Mouse (Mus musculus): ENCODE results near the gene Aldh9a1. TPM values are rescaled to one million over a fixed set of nuclear protein-coding genes. Genes with fewer than 3 reads are reported as not detected.

Gene Aldh9a1
- polyA plus RNA-seq, 1 experiment, result 17.6 TPM

DNA sequence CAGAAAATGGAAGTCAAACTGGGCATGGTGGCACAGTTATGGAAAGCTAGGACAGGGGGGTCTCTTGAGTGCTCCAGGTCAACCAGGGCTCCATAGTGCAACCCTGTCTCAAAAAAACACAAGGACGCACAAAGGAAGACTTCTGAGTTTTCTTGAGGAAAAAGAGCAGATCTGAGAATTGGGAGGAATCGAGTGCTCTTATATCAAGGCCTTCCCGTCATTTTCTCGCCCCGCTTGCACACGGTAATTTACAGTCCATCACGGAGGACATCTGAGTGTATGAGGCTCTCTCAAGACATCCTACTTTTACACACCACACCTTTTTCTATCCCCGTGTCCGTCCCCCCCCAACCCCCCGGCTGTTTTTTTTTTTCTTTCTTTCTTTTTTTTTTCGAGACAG, 42.1 kb upstream of the Aldh9a1 start:
- Histone ChIP-seq H3K4me3 (peak overlapping the region; percentile 92), H3K27me3 (ENCODE audit: control insufficient read depth, insufficient read depth, insufficient read length) (no peaks in the 10 kb centered on the region), H3K36me3 (ENCODE audit: control insufficient read depth, insufficient read depth) (no peaks in the 10 kb centered on the region), H3K79me2 (ENCODE audit: control insufficient read depth, insufficient read depth) (peaks cover 21% of the 10 kb centered on the region), H3ac (ENCODE audit: control insufficient read depth, insufficient read length) (peak overlapping the region; percentile 84), H3K4me2 (ENCODE audit: low read depth) (peak overlapping the region; percentile 72)
- peak; percentile 17 for TF ChIP-seq POLR2A (IDR thresholded peaks at IDR 0.05; ENCODE audit: insufficient read length, low read depth)
- TF ChIP-seq TCF3 (IDR thresholded peaks at IDR 0.05; ENCODE audit: insufficient read length, low read depth), result no peak
- TF ChIP-seq MAX (IDR thresholded peaks at IDR 0.05; ENCODE audit: low read depth), result no peak

DNA sequence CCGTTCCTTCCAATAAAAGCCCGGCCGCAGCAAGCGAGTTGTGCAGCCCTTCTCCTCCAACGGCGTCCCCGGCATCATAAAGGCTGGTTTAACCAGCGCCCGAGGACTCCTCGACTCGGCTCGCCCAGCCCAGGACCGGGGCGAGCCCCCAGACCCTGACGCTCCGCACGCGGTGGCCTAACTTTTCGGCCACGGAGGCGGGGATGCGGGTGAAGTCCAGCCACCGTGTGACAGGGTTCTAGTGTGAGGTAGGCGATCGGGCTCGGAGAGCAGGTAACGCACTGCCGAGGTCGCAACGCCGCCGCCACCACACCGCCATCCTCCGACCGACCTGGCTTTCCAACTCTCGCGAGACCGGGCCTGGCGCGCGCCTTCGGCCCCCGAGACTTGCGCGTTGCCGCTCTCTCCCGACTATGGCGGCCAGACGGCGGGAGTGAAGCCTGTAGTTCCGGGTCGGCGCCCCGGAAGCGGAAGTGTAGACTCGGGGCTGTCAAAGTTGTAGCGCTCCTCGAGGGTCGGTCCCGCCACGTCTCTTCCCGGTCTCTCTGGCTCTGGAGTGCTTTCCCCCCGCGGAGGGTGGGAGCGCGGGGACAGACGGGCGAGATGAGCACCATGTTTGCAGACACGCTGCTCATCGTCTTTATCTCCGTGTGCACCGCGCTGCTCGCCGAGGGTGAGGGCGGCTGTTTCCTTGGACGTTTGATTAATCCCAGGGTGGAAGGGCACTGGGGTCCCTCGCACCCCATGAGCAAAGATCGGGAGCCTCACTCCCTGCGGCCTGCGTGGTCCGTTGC, 41.3 kb upstream of the Aldh9a1 start, which contains the start of gene Tmco1:
Gene Tmco1, plus strand, starts transcription at position 118 of the 794 bp plus-strand sequence.
- TF ChIP-seq SRF (IDR thresholded peaks at IDR 0.05; ENCODE audit: control insufficient read depth, insufficient read length, low read depth) (peak; percentile 18), USF1 (IDR thresholded peaks at IDR 0.05; ENCODE audit: low read depth) (no peak), POLR2A (IDR thresholded peaks at IDR 0.05; ENCODE audit: insufficient read length, low read depth) (peak; percentile 99), CEBPB (IDR thresholded peaks at IDR 0.05; ENCODE audit: insufficient read depth, poor library complexity, severe bottlenecking) (no peak), MYOG (IDR thresholded peaks at IDR 0.05; ENCODE audit: control insufficient read depth in 1 of 3, insufficient read depth in 1 of 3, insufficient read length in 2 of 3, low read depth in 2 of 3) (peak in 1 of 3 experiments; percentile 9), TCF3 (IDR thresholded peaks at IDR 0.05; ENCODE audit: insufficient read length, low read depth) (no peak), REST (IDR thresholded peaks at IDR 0.05; ENCODE audit: insufficient read depth, insufficient read length) (peak; percentile 63), TCF12 (IDR thresholded peaks at IDR 0.05; ENCODE audit: insufficient read depth, poor library complexity, severe bottlenecking) (no peak), MAX (IDR thresholded peaks at IDR 0.05; ENCODE audit: low read depth) (no peak), POLR2AphosphoS2 (IDR thresholded peaks at IDR 0.05; ENCODE audit: insufficient read length, low read depth) (peak; percentile 99), MYOD1 (IDR thresholded peaks at IDR 0.05; ENCODE audit: control insufficient read depth in 1 of 3, insufficient read length in 2 of 3, low read depth in 2 of 3) (peak in 1 of 3 experiments; percentile 3), E2F4 (IDR thresholded peaks at IDR 0.05; ENCODE audit: insufficient read depth) (no peak)
- Histone ChIP-seq H3K4me3 (peak within 1 kb of the TSS; percentile 92), H3ac (ENCODE audit: control insufficient read depth, insufficient read length) (peak within 1 kb of the TSS; percentile 84), H3K79me2 (ENCODE audit: control insufficient read depth, insufficient read depth) (peaks cover 21% of the 10 kb centered on the region), H3K36me3 (ENCODE audit: control insufficient read depth, insufficient read depth) (no peaks in the 10 kb centered on the region), H3K27me3 (ENCODE audit: control insufficient read depth, insufficient read depth, insufficient read length) (no peaks in the 10 kb centered on the region), H3K4me2 (ENCODE audit: low read depth) (peak within 1 kb of the TSS; percentile 83)

DNA sequence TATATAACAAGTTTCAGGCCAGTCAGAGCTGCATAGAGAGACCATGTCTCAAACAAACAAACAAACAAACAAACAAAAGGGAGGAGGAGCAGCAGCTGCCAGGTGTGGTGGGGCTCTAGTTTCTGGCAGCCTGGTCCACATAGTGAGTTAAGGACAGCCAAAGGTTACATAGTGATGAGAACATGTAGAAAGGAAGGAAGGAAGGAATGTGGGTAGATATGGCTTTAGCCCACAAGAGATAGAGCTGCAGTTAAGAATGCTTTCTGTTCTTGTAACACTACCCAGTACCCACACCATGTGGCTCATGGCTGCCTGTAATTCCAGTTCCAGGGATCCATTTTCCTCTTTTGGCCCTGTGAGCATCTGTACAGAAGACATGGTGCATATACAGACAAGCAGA, 37.4 kb upstream of the Aldh9a1 start:
- Histone ChIP-seq H3K27me3 (ENCODE audit: control insufficient read depth, insufficient read depth, insufficient read length) (no peaks in the 10 kb centered on the region), H3K36me3 (ENCODE audit: control insufficient read depth, insufficient read depth) (peaks cover 18% of the 10 kb centered on the region), H3K4me2 (ENCODE audit: low read depth) (no peak overlapping the region), H3K79me2 (ENCODE audit: control insufficient read depth, insufficient read depth) (peaks cover 21% of the 10 kb centered on the region), H3K4me3 (no peak overlapping the region), H3ac (ENCODE audit: control insufficient read depth, insufficient read length) (no peak overlapping the region)
- TF ChIP-seq SRF (IDR thresholded peaks at IDR 0.05; ENCODE audit: control insufficient read depth, insufficient read length, low read depth), result no peak
- no peak for TF ChIP-seq USF1 (IDR thresholded peaks at IDR 0.05; ENCODE audit: low read depth)
- TF ChIP-seq TCF3 (IDR thresholded peaks at IDR 0.05; ENCODE audit: insufficient read length, low read depth), result no peak
- TF ChIP-seq MYOG (IDR thresholded peaks at IDR 0.05; ENCODE audit: control insufficient read depth in 1 of 3, insufficient read depth in 1 of 3, insufficient read length in 2 of 3, low read depth in 2 of 3), result no peak
- TF ChIP-seq REST (IDR thresholded peaks at IDR 0.05; ENCODE audit: insufficient read depth, insufficient read length), result no peak
- TF ChIP-seq MAX (IDR thresholded peaks at IDR 0.05; ENCODE audit: low read depth), result no peak
- TF ChIP-seq POLR2A (IDR thresholded peaks at IDR 0.05; ENCODE audit: insufficient read length, low read depth), result no peak
- no peak for TF ChIP-seq MYOD1 (IDR thresholded peaks at IDR 0.05; ENCODE audit: control insufficient read depth in 1 of 3, insufficient read length in 2 of 3, low read depth in 2 of 3)
- TF ChIP-seq E2F4 (IDR thresholded peaks at IDR 0.05; ENCODE audit: insufficient read depth), result no peak
- TF ChIP-seq CEBPB (IDR thresholded peaks at IDR 0.05; ENCODE audit: insufficient read depth, poor library complexity, severe bottlenecking), result no peak
- TF ChIP-seq TCF12 (IDR thresholded peaks at IDR 0.05; ENCODE audit: insufficient read depth, poor library complexity, severe bottlenecking), result no peak

DNA sequence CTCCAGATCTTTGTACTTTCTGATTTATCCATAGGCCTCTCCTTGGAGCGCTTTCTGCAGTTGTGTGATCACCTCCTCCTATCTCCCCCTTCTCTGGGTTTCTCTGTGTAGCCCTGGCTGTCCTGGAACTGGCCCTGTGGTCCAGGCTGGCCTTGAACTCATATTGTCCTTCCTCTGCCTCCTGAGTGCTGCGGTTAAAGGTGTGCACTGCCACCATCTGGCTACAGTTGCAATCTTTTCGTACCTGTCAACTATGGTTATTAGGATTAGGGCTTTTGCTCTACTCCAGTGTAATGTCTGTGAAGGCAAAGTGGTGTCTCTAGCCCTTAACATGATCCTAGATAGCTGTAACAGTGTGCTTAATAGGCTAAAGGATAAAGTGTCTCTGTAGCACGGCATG, 36.6 kb upstream of the Aldh9a1 start:
- Histone ChIP-seq H3K4me2 (ENCODE audit: low read depth) (no peak overlapping the region), H3K27me3 (ENCODE audit: control insufficient read depth, insufficient read depth, insufficient read length) (no peaks in the 10 kb centered on the region), H3K79me2 (ENCODE audit: control insufficient read depth, insufficient read depth) (peaks cover 13% of the 10 kb centered on the region), H3K4me3 (no peak overlapping the region), H3ac (ENCODE audit: control insufficient read depth, insufficient read length) (no peak overlapping the region), H3K36me3 (ENCODE audit: control insufficient read depth, insufficient read depth) (peaks cover 21% of the 10 kb centered on the region)
- no peak for TF ChIP-seq USF1 (IDR thresholded peaks at IDR 0.05; ENCODE audit: low read depth)
- no peak for TF ChIP-seq SRF (IDR thresholded peaks at IDR 0.05; ENCODE audit: control insufficient read depth, insufficient read length, low read depth)
- TF ChIP-seq MYOG (IDR thresholded peaks at IDR 0.05; ENCODE audit: control insufficient read depth in 1 of 3, insufficient read depth in 1 of 3, insufficient read length in 2 of 3, low read depth in 2 of 3), result no peak
- no peak for TF ChIP-seq E2F4 (IDR thresholded peaks at IDR 0.05; ENCODE audit: insufficient read depth)
- no peak for TF ChIP-seq MYOD1 (IDR thresholded peaks at IDR 0.05; ENCODE audit: control insufficient read depth in 1 of 3, insufficient read length in 2 of 3, low read depth in 2 of 3)

DNA sequence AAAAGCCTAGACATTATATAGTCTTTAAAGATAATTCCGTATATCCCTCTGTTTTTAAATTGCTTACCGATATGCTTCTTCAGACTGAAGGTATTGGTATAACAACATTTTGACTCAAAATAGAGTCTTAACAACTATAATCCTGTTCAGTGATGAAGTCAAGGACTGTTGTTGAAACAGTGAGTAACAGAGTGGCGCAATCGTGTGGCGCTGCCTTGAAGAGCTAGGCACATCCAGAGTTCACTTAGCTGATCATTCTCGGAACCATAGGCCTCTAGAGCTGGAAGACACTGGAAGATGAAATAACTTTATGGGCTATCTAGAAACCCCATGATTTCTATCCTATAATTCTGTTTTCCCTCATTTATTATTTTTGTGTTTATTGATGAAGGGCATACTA, 28.1 kb upstream of the Aldh9a1 start:
- no peaks in the 10 kb centered on the region for H3K79me2 ChIP-seq (ENCODE audit: control insufficient read depth, insufficient read depth)
- no peak for TF ChIP-seq CEBPB (IDR thresholded peaks at IDR 0.05; ENCODE audit: insufficient read depth, poor library complexity, severe bottlenecking)
- no peak overlapping the region for H3K4me2 ChIP-seq (ENCODE audit: low read depth)
- H3K4me3 ChIP-seq, result no peak overlapping the region
- H3ac ChIP-seq (ENCODE audit: control insufficient read depth, insufficient read length), result no peak overlapping the region
- H3K27me3 ChIP-seq (ENCODE audit: control insufficient read depth, insufficient read depth, insufficient read length), result no peaks in the 10 kb centered on the region
- peaks cover 34% of the 10 kb centered on the region for H3K36me3 ChIP-seq (ENCODE audit: control insufficient read depth, insufficient read depth)
